Mouse (Mus musculus): Measurements from ENCODE around the gene Gpm6b.

- TF ChIP-seq CTCF (IDR thresholded peaks at IDR 0.05; ENCODE audit: insufficient read depth, low read depth, low read length): no peak
- TF ChIP-seq POLR2A (IDR thresholded peaks at IDR 0.05; ENCODE audit: insufficient read depth, low read depth, low read length): no peak
Measured at GRCm38 (mm10) chrX:166338353-166338752, 99.6 kb downstream of the Gpm6b start.

Data from olfactory bulb, adult 2 months (tissue).